Mouse (Mus musculus) left cerebral cortex, postnatal 4 days (tissue): ENCODE measurements around the gene Ranbp6. TPM values are rescaled to one million over a fixed set of nuclear protein-coding genes. Genes with fewer than 3 reads are reported as not detected.
A peak's percentile ranks its signal among the peaks of the same experiment; 100 is the strongest.

ENCODE experiments used
- DNase-seq: peaks from one replicate; pipeline ENCODE4 v3.0.0-alpha.2; 2022
- intact Hi-C: fragments of 180-260 bp; cut with DNase I; formaldehyde crosslinking; loops from one replicate; pipeline ENCODE4 v1.15.1; 2025
- total RNA-seq, 2 experiments: library from RNA; stranded (reverse); gene quantifications; 2 replicates each; pipeline ENCODE4 v1.2.3; 2021

Ranbp6 gene
- 10 to 100 TPM; 31.0 to 31.5 TPM for total RNA-seq

DNA sequence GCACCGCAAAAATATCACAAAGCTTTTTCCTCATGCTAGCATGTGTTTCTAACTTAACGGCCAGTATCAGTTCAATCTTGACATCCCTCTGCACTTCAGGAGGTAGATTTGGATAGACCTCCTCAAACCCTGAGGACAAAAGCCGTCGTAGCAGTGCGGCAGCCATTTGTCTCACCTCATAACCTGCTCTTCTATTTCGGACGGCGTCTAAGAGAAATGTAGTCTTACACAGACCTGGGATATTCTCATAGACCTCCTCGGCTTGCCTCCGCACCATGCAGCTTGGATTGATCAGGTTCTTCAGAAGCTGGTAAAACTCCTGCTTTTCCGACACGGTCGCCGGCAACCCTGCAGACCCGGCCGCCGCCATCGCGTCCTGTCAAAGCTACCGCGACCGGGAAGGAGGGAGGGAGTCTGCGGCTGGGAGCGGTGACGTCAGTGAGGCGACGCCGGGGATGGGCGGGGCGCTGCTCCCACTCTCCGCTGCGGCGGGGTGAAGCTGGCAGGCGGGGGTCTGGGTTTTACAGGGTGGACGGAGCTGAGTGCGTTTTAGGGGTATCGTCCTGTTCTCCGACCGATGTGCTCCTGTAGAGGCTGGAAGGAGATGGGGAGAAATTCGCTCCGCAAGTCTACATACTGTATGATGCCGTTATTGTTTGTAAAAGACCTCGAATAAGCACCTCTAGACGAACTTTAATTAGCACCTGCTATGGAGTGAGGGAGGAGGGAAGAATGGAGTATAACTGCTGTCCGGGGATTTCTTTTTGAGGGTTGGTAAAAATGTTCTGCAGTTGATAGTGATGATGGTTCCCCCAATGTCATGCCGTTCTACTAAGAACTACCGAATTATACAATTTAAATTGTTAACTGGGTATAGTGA is at the start of gene Ranbp6:
Gene Ranbp6, minus strand, starts transcription at position 394 of the 880 bp plus-strand sequence.
- intact Hi-C loops: loop anchor here (10.0 kb wide), 1 partner anchor 128 kb away; no protein-coding TSS in a partner anchor

DNA sequence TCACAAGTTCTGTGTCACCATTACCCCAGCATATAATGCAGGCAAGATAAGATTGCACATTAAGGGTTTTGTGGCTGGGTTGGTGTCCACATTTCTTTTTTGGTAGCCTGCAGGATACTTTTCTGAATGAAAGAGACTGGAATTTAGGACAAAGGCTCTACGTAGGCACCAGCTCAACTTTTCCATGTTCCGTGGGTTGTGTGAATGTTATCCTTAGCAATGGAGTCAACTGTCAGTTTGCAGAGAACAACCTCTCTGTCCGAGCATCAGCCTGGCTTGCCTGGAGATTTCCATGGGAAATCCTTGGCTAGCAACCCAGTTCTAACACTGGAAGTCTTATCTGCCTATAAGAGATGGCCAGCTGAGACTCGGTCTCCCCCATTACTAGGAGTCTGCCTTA is 48.0 kb upstream of the Ranbp6 start:
- intact Hi-C loops: no loop called here
- no peak for DNase-seq

More for the DNA sequence above, at the start of gene Ranbp6:
- DNase-seq: peak; percentile 93

DNA sequence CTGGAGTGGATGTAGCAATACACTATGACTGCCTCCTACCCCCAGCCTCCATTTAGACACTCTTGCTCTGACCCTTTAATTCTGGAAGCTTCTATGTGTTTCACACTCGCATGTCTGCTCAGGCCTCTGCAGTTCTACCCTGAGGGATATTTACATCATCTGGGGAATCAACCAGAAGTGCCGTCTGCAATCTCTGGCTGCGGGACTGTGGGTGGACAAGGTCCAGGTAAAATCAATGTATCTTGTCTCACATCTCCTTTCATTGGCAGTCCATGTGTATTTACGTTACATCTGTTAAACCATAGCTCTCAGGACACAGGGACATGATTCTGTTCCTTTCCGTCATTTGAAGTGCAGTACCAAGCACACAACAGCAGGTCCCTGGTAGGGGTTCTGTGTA is 44.5 kb upstream of the Ranbp6 start:
- no peak for DNase-seq
- intact Hi-C loops: no loop called here

DNA sequence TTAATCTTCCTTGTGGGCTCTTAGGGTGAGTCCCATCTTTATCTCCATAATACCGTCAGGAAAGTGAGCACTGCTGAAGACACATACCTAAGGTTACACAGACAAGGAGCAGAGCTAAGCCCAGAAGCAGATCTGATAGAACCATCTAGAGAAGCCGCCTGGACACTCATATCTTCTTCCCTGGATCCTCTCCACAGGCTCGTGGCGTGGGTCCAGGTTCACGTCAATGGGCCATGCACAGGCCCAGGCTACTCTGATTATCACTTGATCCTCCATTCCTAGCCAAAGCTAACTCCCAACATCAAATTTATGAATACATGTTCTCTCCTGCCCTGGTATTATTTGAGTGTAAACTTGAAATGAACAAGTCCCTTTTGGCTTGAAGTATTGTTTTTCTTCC is 40.9 kb upstream of the Ranbp6 start:
- intact Hi-C loops: no loop called here
- peak; percentile 11 for DNase-seq

DNA sequence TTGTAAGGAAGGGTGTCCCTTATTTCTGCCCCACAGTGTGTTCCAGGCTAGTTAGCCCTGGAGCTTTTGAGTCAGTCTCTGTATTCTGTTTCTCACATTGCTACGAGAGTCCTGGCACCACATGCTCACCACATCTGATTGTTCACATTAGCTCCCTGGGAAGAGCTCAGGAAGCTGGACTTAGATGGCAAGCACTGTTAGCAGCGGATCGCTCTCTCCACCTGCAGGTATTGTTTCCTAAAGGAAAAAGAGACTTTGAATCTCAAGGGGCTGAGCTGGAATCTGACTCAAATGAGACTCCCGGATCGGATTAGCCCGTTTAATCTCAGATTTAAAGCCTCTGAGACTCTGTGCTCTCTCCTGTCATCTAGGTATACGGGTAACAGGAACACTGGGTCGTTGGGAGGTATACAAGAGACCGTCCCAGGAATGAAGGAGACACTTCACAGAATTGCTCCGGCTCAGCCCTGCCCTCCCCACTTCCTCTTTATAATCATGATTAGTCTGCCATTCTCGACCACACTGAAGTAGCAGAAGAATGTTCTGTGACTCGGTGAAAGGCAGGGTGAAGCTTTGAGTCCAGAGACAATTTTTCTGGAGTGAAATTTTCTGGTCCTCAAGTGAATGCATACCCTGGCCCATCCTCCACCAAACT is 38.4 kb upstream of the Ranbp6 start:
- DNase-seq: no peak
- intact Hi-C loops: no loop called here

DNA sequence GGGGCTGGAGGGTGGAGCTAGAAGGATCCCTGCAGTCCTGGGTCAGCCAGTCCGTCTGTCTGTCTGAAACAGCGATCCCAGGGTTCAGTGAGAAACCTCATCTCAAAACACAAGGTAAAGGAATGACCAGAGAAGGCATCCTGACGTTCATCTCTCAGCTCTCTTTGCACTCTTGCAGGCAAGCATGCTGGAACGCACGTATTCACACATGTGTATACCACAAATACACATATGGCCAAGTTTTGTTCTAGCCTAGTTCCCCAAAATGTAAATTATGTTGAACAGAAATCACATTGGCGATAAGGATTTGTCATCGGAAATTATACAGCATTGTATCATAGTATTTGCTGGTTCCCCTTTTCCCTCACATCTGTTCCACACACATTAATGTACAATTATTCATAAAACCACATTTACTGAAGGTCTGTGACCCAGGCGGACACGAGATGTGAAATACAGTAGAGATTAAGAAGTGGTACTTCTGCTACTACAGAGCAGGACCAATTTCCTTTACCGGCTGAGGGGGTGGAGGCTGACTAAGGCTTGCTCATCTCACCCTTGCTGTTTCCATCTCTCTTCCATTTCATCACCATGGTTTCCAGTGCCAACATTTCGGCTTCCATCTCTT is 37.3 kb upstream of the Ranbp6 start:
- intact Hi-C loops: no loop called here
- DNase-seq: no peak

DNA sequence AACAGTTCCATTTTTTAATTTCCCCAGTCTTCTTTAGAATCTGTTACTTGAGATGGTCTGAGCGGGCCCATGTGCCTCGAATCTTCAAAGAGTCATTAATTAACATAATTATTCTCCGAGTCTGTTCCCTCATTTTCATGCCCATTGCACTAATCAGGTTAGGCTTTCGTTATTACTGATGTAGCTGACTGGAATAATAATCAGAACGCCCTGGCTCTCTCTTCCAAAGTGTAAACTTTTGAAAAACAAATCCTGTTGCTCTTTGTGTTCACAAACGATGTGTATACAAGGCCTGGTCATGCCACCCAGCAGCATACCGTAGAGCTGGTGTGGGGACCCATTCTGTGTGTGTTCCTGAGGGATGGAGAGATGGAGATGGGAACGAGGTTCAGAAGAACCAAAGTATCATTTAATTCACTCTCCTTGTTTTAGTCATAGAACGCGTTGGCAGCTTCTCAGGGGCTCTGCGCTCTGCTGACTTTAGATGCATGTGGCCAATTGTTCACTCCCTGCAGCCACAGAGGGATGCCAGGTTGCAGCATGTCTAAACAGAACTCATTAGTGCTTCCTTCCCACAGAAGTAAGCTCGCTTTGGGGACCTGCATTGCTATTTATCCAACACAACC is 31.4 kb upstream of the Ranbp6 start:
- intact Hi-C loops: no loop called here
- peak; percentile 61 for DNase-seq

DNA sequence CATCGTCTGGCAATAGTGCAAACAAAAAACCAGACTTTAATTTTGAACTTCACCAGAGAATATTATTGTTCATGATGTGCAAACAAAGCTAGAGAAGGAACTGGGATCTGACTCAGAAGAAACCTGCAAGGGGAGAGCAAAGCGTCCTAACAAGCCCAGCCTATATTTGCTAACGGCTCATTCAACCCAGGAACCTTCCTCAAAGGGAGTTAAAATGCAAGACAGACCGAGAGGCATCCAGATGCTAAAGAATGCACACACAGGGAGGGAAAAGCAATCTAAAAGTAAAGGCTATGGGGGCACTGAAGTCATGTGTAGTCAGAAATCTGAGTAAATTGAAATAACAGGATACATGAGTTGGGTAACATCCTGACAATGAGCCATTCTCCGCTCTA is 30.9 kb upstream of the Ranbp6 start:
- intact Hi-C loops: no loop called here
- DNase-seq: no peak

DNA sequence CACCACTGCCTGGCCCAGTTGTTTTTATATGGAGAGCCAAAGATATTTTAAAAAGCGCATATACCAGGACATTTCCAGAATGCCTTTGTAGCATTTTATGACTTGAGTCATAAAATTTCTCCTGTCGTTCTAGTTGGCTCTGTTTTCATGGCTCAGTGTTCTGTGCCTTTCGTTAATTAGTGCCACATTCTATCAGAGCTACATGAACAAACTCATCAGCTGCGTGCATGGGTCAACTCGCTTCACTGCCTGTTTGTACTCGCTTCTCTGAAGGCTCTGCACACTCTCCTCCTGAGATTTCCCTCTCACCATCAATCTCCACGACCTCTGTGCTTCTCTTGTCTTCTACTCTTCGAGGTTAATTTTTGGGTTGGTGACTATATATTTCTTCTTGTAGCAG is 30.2 kb upstream of the Ranbp6 start:
- DNase-seq: no peak
- intact Hi-C loops: no loop called here

DNA sequence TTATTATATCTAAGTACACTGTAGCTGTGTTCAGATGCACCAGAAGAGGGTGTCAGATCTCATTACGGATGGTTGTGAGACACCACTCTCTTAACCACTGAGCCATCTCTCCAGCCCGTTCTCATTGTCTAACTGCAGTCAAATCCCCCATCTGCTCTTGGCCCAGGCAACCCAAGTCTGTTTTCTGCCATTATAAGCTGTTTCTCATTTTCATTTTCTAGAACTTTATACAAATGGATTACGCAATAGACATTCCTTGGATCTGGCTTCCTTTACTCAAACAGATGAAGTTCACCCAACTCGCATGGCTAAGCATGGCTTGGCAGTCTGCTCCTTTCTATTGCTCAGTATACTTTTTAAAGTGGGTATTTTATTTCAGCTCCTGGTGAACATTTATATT is 27.9 kb upstream of the Ranbp6 start:
- DNase-seq: no peak

DNA sequence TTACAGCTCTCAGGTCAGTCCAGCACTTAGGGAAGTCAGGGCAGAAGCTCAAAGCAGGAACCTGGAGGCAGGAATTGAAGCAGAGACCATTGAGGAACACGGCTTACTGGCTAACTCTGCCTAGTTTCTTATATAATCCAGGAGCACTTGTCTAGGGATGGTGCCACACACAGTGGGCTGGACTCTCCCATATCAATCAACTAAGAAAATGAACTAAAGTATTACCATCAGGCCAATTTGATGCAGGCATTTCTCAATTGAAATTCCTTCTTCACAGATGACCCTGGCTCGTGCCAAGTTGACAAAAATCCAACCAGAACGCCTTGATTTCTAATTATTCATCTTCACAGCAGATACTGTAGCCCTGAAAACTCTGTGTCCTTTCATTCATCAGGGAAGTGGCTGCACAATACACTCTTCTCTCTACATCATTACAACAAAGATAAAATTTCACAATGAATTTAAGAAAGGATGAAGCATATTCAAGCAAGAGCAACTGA is 25.9 kb upstream of the Ranbp6 start:
- no peak for DNase-seq
- intact Hi-C loops: no loop called here

More for the DNA sequence above, 27.9 kb upstream of the Ranbp6 start:
- intact Hi-C loops: no loop called here

DNA sequence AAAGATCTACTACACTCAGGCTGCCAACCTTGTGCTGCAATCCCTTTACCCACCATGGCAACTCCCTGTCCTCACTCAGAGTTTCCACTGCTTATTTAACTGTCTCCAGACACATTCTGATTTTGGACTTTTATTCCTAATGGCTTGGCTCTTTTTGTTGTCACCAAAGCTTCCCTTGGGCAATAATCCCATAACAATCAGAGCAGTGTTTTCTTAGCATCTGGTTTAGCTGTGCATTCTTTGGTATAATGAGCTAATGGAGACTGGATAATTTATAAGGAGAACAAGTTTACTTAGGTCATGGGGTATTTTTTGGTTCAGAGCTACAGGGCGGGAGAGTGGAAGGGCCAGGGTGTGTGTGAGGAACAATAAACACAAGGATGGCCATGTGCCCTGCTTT is 25.4 kb upstream of the Ranbp6 start:
- DNase-seq: no peak
- intact Hi-C loops: no loop called here

DNA sequence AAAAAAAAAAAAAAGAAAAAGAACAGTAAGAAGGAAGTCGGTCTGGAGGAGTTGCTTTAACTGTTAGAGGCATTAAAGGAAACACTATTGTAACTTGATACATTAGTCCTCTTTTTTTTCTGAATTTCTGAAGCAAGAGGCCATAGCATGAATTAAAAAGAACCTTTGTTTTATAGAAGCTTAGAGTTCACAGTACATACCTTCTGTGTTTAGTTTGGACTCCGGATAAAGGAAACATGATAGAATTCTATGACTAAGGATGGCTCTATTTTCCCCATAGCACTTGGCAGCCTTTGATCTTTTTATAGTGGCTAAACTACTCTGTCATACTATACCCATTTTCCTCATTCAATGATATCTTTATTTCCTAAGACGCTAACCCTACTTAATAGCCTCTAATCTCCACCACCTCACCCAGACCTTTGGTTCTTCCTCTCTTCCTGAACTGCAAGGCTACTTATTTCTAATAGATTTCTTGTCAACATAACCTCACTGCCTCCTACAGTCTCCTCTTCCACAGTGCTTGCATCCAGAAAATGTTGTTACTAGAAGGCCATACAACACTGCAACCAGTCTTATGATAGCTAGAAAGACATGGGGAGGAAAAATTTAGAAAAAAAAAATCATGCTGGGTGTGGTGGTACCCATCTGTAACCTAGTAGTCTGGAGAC is 22.7 kb upstream of the Ranbp6 start:
- intact Hi-C loops: no loop called here
- no peak for DNase-seq

DNA sequence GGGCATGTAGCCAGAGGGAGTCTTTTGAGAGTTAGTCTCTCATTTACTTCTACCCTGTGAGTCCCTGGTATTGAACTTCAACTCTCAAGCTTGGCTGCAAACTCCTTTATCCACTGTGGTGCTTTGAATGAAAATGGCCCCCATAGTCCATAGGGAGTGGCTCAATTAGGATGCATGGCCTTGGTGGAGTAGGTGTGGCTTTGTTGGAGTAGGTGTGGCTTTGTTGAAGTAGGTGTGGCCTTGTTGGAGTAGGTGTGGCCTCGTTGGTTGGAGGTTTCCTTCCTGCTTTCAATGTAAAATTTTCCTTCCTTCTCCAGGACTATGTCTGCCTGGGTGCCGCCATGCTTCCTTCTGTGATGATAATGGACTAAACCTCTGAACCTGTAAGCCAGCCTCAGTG is 18.1 kb upstream of the Ranbp6 start:
- intact Hi-C loops: no loop called here
- DNase-seq: no peak

DNA sequence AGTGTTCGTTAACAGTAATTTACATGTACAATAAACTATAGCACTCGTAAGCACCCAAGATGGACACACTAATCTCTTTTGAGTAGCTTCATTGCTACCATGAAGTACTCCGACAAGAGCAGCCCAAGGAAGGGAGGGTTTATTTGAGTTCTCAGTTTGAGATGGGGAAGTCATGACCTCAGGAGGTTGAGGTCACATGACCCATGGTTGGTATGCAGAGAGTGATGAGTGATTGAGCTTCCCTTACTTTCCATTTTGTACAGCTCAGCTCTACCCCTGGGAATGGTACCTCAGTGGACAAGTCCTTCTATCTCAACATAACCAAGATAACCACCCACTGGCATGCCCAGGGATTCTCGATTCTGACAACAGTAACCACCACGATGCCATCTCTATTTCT is 15.8 kb upstream of the Ranbp6 start:
- intact Hi-C loops: loop anchor here (5.0 to 10.0 kb wide), 2 partner anchors 299 to 376 kb away; no protein-coding TSS in a partner anchor
- DNase-seq: no peak

DNA sequence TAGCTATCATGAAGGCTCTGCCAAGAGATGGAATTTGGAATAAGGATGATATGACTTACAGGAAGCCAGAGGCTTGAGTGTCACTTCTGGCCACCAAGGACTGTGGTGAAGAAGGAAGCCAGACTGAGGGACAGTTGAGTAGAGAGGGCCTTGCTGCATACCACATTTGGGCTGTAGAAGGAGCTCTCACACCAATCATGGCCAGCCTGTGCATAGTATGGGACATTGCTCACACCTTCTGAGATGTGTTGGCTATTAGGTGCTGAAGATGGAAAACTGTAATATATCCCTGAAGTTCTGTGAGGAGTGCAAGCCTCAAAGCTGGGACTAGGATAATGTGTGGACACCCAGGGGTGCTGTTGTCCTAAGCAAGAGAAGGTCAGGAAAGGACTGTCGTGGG is 13.9 kb upstream of the Ranbp6 start:
- DNase-seq: peak; percentile 24
- intact Hi-C loops: loop anchor here (5.0 to 10.0 kb wide), 2 partner anchors 301 to 378 kb away; no protein-coding TSS in a partner anchor

DNA sequence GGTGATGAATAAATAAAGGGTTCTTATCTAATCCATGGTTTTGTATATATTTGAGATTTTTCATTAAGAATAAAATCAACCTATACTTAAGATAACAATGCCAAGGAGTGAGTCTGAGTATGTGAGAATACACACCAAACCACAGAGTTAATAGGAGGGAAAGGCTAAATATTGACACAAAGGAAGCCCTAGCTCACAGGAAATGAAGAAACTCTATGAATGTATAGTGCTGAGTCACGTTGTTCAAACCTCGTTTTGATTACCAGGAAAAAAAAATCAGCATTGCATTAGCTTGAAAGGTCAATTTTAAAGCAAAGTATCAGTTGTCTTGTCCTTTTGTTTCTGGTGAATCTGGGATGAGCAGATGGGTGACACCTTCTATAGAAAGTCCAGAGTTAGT is 12.2 kb upstream of the Ranbp6 start:
- DNase-seq: no peak
- intact Hi-C loops: loop anchor here (5.0 to 10.0 kb wide), 2 partner anchors 302 to 380 kb away; no protein-coding TSS in a partner anchor

DNA sequence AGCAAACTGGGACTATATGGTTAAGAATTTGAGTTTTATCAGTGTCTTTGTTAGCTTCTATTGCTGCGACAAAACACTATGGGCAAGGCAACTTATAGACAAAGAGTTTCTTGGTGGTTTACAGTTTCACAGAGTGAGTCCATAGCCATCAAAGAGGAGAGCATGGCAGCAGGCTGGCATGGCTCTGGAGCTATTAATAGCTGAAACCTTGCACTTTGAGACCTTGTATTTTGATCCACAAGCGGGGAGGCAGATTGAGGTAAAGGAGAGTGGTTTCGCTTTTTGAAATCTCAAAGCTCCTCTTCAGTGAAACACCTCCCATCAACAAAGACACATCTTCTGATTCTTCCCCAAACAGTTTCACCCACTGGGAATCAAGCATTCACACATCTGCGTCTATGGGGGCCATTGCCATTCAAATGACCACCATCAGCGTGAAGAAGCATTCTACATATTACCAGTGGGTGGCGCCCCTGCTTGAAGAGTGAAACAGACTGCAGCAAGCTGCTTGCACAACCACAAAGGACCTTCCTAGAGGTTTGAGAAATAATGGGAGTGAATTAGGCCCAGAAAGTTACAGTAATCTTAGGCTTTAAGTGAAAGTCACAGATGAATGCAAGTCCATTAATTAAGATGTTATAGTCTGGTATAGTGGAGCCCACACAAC is 11.4 kb upstream of the Ranbp6 start:
- intact Hi-C loops: loop anchor here (10.0 kb wide), 1 partner anchor 381 kb away; no protein-coding TSS in a partner anchor
- peak; percentile 60 for DNase-seq

DNA sequence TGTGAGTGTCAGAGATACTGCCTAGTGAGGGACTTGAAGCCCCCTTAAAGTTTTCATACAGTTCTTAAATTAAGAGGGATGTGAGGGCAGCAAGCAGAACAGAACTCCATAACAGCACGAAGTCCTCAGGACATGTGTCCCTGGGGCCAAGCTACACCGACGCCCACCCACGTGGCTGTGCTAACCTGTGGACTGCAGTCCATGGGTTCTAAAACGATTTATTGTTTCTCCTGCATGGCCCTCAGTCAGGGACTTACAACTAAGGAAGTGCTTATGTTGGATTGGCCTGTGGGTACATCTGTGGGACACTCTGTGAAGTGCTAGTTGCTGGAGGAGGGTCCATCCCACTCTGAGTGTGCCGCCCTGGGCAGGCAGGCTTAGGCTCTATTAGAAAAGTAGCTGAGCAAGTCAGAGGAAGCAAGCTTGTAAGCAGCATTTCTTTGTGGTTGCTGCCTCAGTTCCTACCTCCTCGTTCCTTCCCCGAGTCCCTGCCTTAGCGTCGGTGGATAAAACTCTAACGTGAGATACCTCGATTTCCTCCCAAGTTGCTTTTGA is 10.8 kb upstream of the Ranbp6 start:
- no peak for DNase-seq

More for the DNA sequence above, 10.8 kb upstream of the Ranbp6 start:
- intact Hi-C loops: loop anchor here (10.0 kb wide), 1 partner anchor 381 kb away; no protein-coding TSS in a partner anchor
